31 mouse cellular contexts compared by ENCODE assay signal in genomic region chr12:71069846-71070245, GRCm38 (mm10). TPM values are rescaled to one million over a fixed set of nuclear protein-coding genes. Genes with fewer than 3 reads are reported as not detected.
DNase-seq lines count a peak whose midpoint lies in the region; ATAC-seq and TF ChIP-seq lines count a peak whose summit lies in the region.
"Had no signal": no experiment of that assay in that cellular context is flagged by ENCODE, and none has a peak within 500 bp of the region (broad histone marks: within the 10 kb centered on the region; RNA-seq: fewer than 3 reads in every experiment).

No protein-coding gene starts in this region.

- peak overlapping the region; percentile 36 for H3K27ac ChIP-seq in macrophage
- H3K27ac ChIP-seq in stomach, postnatal 0 days (replicated peaks), result peak overlapping the region; percentile 18; the same call in 1 of the 2 replicates
- no peak overlapping the region for H3K27ac ChIP-seq in midbrain, embryonic 14.5 days (replicated peaks; ENCODE audit: low read depth, low read length)
- H3K27ac ChIP-seq: embryonic facial prominence, embryonic 10.5 days; embryonic facial prominence, embryonic 13.5 days; forebrain, embryonic 12.5 days; forebrain, embryonic 15.5 days; heart, embryonic 13.5 days; hindbrain, embryonic 14.5 days; hindbrain, postnatal 0 days had no signal

- no peak for TF ChIP-seq CTCF in stomach, postnatal 0 days (IDR thresholded peaks at IDR 0.05; ENCODE audit: low read depth)

- no peaks in the 10 kb centered on the region for H3K79me2 ChIP-seq in macrophage (ENCODE audit: inconsistent target)

- H3K4me2 ChIP-seq in stomach, postnatal 0 days (replicated peaks; ENCODE audit: low read depth), result no peak overlapping the region
- H3K4me2 ChIP-seq in midbrain, embryonic 14.5 days (ENCODE audit: low read length), result no peak overlapping the region
- H3K4me2 ChIP-seq: embryonic facial prominence, embryonic 13.5 days; forebrain, embryonic 12.5 days; forebrain, embryonic 15.5 days; heart, embryonic 13.5 days; hindbrain, embryonic 14.5 days had no signal

- WGBS in macrophage (ENCODE audit: missing documents), result 91% methylated on average over 17 of the region's 17 CpGs
- WGBS in stomach, postnatal 0 days, result 82% methylated on average over 17 of the region's 17 CpGs
- 94% methylated on average over 17 of the region's 17 CpGs for WGBS in midbrain, embryonic 14.5 days

- H3K9ac ChIP-seq in stomach, postnatal 0 days (ENCODE audit: low read length), result no peak overlapping the region
- H3K9ac ChIP-seq in midbrain, embryonic 14.5 days (replicated peaks; ENCODE audit: low read length), result no peak overlapping the region
- H3K9ac ChIP-seq: embryonic facial prominence, embryonic 13.5 days; forebrain, embryonic 12.5 days; forebrain, embryonic 15.5 days; heart, embryonic 13.5 days; hindbrain, embryonic 14.5 days had no signal

- TF ChIP-seq EP300 in stomach, postnatal 0 days (optimal IDR thresholded peaks at IDR 0.05), result no peak

- H3K27me3 ChIP-seq in stomach, postnatal 0 days (ENCODE audit: control insufficient read depth, insufficient read depth, low read length), result no peaks in the 10 kb centered on the region
- H3K27me3 ChIP-seq in midbrain, embryonic 14.5 days (ENCODE audit: control insufficient read depth, insufficient read depth, low read length), result no peaks in the 10 kb centered on the region
- H3K27me3 ChIP-seq: embryonic facial prominence, embryonic 13.5 days; forebrain, embryonic 12.5 days; forebrain, embryonic 15.5 days; heart, embryonic 13.5 days had no signal

- no peak overlapping the region for H3K4me3 ChIP-seq in macrophage (ENCODE audit: inconsistent target)
- no peak overlapping the region for H3K4me3 ChIP-seq in stomach, postnatal 0 days (ENCODE audit: low read depth, low read length)
- H3K4me3 ChIP-seq in midbrain, embryonic 14.5 days (replicated peaks; ENCODE audit: low read depth, low read length), result no peak overlapping the region
- H3K4me3 ChIP-seq: embryonic facial prominence, embryonic 10.5 days; embryonic facial prominence, embryonic 13.5 days; erythroblast, embryonic 14.5 days; forebrain, embryonic 12.5 days; forebrain, embryonic 15.5 days; heart, embryonic 13.5 days had no signal

- DNase-seq in heart, adult 11 months, result peak; percentile 83
- no peak for DNase-seq in heart, adult 9 months (ENCODE audit: low spot score in 2 of 2)
- peak; percentile 43 for DNase-seq in R1 (ENCODE audit: low read depth, low spot score)
- DNase-seq in stomach, postnatal 0 days (ENCODE audit: low spot score), result no peak
- DNase-seq in midbrain, embryonic 14.5 days, result no peak
- no peak for DNase-seq in kidney, postnatal 4 days
- DNase-seq: adrenal gland, postnatal 14 days; cerebellum, adult 18-20 months; cerebellum, adult 9-11 months; cerebellum, postnatal 25 days; embryo, embryonic 11 days; gastrocnemius, postnatal 25 days; heart, postnatal 14 days; heart, postnatal 4 days had no signal

- H3K4me1 ChIP-seq in stomach, postnatal 0 days (replicated peaks; ENCODE audit: control insufficient read depth, insufficient read depth), result no peaks in the 10 kb centered on the region
- no peaks in the 10 kb centered on the region for H3K4me1 ChIP-seq in midbrain, embryonic 14.5 days (ENCODE audit: control insufficient read depth, insufficient read depth, low read length)
- H3K4me1 ChIP-seq: embryonic facial prominence, embryonic 10.5 days; embryonic facial prominence, embryonic 13.5 days; forebrain, embryonic 12.5 days; forebrain, embryonic 15.5 days; heart, embryonic 13.5 days had no signal

- H3K9me3 ChIP-seq in stomach, postnatal 0 days (ENCODE audit: control insufficient read depth, low read length), result no peaks in the 10 kb centered on the region
- H3K9me3 ChIP-seq in midbrain, embryonic 14.5 days (ENCODE audit: control insufficient read depth, low read length), result no peaks in the 10 kb centered on the region
- H3K9me3 ChIP-seq: embryonic facial prominence, embryonic 10.5 days; embryonic facial prominence, embryonic 13.5 days; forebrain, embryonic 12.5 days; forebrain, embryonic 15.5 days; heart, embryonic 13.5 days had no signal

- peaks cover 87% of the 10 kb centered on the region for H3K36me3 ChIP-seq in macrophage (ENCODE audit: inconsistent target)
- peaks cover 34% of the 10 kb centered on the region for H3K36me3 ChIP-seq in stomach, postnatal 0 days (ENCODE audit: control insufficient read depth, insufficient read depth, low read length)
- peaks cover 88% of the 10 kb centered on the region for H3K36me3 ChIP-seq in midbrain, embryonic 14.5 days (ENCODE audit: control insufficient read depth, insufficient read depth, low read length)

- ATAC-seq in stomach, postnatal 0 days (ENCODE audit: low FRiP score, low TSS enrichment), result no peak
- no peak for ATAC-seq in midbrain, embryonic 14.5 days (ENCODE audit: low FRiP score, low TSS enrichment)
- ATAC-seq: forebrain, embryonic 15.5 days; hindbrain, postnatal 0 days; inflammation-experienced regulatory T-cells, adult 6 months; intestine, embryonic 16.5 days had no signal

RNA-seq across cellular contexts. Expression of gene Tomm20l, which starts 41.4 kb away (rescaled TPM):
- total RNA-seq in macrophage (2018; cell fraction: chromatin; rRNA removed), result not detected
- total RNA-seq in macrophage (2018; cell fraction: cytosol; rRNA removed), result not detected
- not detected for total RNA-seq in macrophage (2018; cell fraction: nucleus; rRNA removed)
- polyA plus RNA-seq in macrophage (2018), result not detected in 3 replicates
- not detected in 2 replicates for polyA plus RNA-seq in stomach, postnatal 0 days (2015; fragmentation: Nextera tagmentation; extraction: Ambion mirVana)
- not detected in 2 replicates for polyA plus RNA-seq in midbrain, embryonic 14.5 days (2014; fragmentation: Nextera tagmentation; extraction: Ambion mirVana)
- total RNA-seq: ES-E14; gastrocnemius, adult 8-10 months; gastrocnemius, postnatal 25 days; hindbrain, postnatal 0 days had no signal
- polyA plus RNA-seq: cortical plate, adult 2 months; embryonic facial prominence, embryonic 13.5 days; erythroblast, embryonic 14.5 days; forebrain, embryonic 12.5 days; forebrain, embryonic 15.5 days; gonadal fat pad, adult 2 months; heart, embryonic 16.5 days; hindbrain, embryonic 11.5 days; hindbrain, embryonic 14.5 days; inflammation-experienced regulatory T-cells, adult 6 months; intestine, embryonic 16.5 days had no signal

RNA-seq across cellular contexts. Expression of gene Arid4a, which starts 54.1 kb away (rescaled TPM):
- 100 to 1,000 TPM in 25 of 26 experiments, 10 to 100 TPM in 1; 89.8 to 317 (median 227) TPM for total RNA-seq in macrophage (2018; cell fraction: chromatin; rRNA removed)
- 10 to 100 TPM; 11.7 to 39.1 (median 31.2) TPM for total RNA-seq in macrophage (2018; cell fraction: cytosol; rRNA removed)
- total RNA-seq in macrophage (2018; cell fraction: nucleus; rRNA removed), result 100 to 1,000 TPM in 7 of 26 experiments, 10 to 100 TPM in 19; 46.9 to 144 (median 92.7) TPM
- polyA plus RNA-seq in macrophage (2018), result 17.8 to 50.5 TPM (median 26.8 TPM) in 3 replicates
- 22.4 and 23.3 TPM in 2 replicates for polyA plus RNA-seq in stomach, postnatal 0 days (2015; fragmentation: Nextera tagmentation; extraction: Ambion mirVana)
- 42.3 and 44.7 TPM in 2 replicates for polyA plus RNA-seq in midbrain, embryonic 14.5 days (2014; fragmentation: Nextera tagmentation; extraction: Ambion mirVana)

Comparison
In these comparisons a context has a peak if more than half of its experiments do, and no peak if none do; other contexts are left out.
1. DNase-seq: peak in heart, adult 11 months (single experiment) and R1 (single experiment); none in heart, adult 9 months (0 of 2), stomach, postnatal 0 days (single experiment), midbrain, embryonic 14.5 days (single experiment) and kidney, postnatal 4 days (0 of 2).